Mouse (Mus musculus): Measurements from ENCODE around the gene Rnf212b. TPM values are rescaled to one million over a fixed set of nuclear protein-coding genes. Genes with fewer than 3 reads are reported as not detected.

The Rnf212b gene
- total and polyA plus RNA-seq, 3 experiments, result not detected

DNA sequence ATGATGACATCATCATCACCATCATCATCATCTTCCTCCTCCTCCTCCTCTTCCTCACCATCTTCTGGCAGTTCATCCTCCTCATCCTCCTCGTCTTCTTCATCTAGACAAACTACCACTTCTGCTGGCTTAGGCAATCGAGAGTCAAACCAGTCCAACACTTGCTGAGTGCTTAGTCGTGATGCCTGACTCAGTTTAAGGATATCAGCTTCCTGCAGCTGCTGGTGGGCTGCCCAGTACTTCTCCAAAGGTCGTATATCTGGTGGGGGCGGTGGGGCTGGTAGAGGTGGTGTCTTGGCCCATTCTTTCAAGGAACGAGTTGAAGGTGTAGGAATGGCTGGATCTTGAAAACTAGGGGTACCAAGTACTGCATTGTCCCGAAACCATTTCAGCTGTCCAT lies 42.8 kb downstream of the Rnf212b start:
- in situ Hi-C loops (cut with MboI; ENCODE audit: low pct_ligation_motif_present, low pct_unique_long_range_greater_than_20kb, low sequenced_read_pairs) (loop anchor here (10.0 kb wide), 1 partner anchor 158 kb away; the partner anchor contains the start of gene Ngdn), dilution Hi-C loops (cut with MboI; ENCODE audit: extremely low pct_ligation_motif_present, extremely low pct_unique_long_range_greater_than_20kb, low sequenced_read_pairs) (no loop called here)
- TF ChIP-seq MYC (IDR thresholded peaks at IDR 0.05; ENCODE audit: low read depth, low read length) (no peak), MAZ (IDR thresholded peaks at IDR 0.05; ENCODE audit: low read depth, low read length) (no peak), ZKSCAN1 (IDR thresholded peaks at IDR 0.05; ENCODE audit: borderline replicate concordance, low read depth, low read length) (no peak), TBP (conservative IDR thresholded peaks at IDR 0.05; ENCODE audit: low read depth, low read length) (no peak), SIN3A (IDR thresholded peaks at IDR 0.05; ENCODE audit: low read length) (no peak), GABPA (IDR thresholded peaks at IDR 0.05; ENCODE audit: insufficient replicate concordance, low read depth, low read length) (no peak), ZC3H11A (IDR thresholded peaks at IDR 0.05; ENCODE audit: low read depth, low read length) (no peak)
- H3K9ac ChIP-seq (ENCODE audit: insufficient read depth, low read depth), result no peak overlapping the region
- peaks cover 0 to 11% of the 10 kb centered on the region in 2 experiments for H3K36me3 ChIP-seq (replicated peaks in 1 of 2; ENCODE audit: control insufficient read depth in 1 of 2, insufficient read depth in 1 of 2, low read length in 1 of 2)
- no peaks in the 10 kb centered on the region for H3K27me3 ChIP-seq (replicated peaks)
- no peak overlapping the region for H3K4me3 ChIP-seq (replicated peaks in 1 of 3; ENCODE audit: low read depth in 2 of 3, low read length in 2 of 3, poor library complexity in 1 of 3)
- H3K4me2 ChIP-seq (ENCODE audit: insufficient read depth, low read depth, poor library complexity, severe bottlenecking), result no peak overlapping the region
- H3K4me1 ChIP-seq (ENCODE audit: control insufficient read depth in 1 of 2, insufficient read depth in 2 of 2), result peaks cover 0 to 8% of the 10 kb centered on the region in 2 experiments; a peak in 2 of 4 replicates
- DNase-seq (ENCODE audit: extremely low read depth), result no peak
- no peaks in the 10 kb centered on the region for H3K9me3 ChIP-seq (replicated peaks; ENCODE audit: low read length)
- no peak overlapping the region for H3K27ac ChIP-seq (ENCODE audit: insufficient read depth, low read depth)
- H3K79me2 ChIP-seq (replicated peaks; ENCODE audit: control insufficient read depth, extremely low read depth, insufficient read depth, poor library complexity, severe bottlenecking), result no peaks in the 10 kb centered on the region

DNA sequence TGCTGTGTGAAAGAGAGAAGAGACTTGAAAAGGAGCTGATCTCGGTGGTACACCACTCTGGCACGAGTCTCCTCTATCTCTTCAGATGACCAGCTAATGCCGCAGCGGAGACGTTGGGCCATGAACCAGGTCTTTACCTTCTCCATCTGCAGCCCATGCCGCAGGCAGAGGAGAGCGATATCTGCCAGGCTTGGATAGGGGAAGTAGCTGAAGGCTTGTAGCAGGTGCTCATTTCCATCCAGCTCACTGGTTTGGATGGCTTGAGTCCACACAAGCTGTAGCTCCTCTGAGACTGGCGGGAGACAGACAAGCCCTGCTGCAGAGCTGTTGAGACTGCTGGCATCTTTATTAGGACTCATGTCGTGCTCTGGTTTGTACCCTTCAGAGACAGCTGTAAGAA lies 44.0 kb downstream of the Rnf212b start:
- TF ChIP-seq POLR2AphosphoS2 (IDR thresholded peaks at IDR 0.05; ENCODE audit: low read depth, low read length), result no peak
- TF ChIP-seq GABPA (IDR thresholded peaks at IDR 0.05; ENCODE audit: insufficient replicate concordance, low read depth, low read length), result no peak
- no peak for TF ChIP-seq TCF12 (IDR thresholded peaks at IDR 0.05; ENCODE audit: low read depth, low read length)
- no peak for TF ChIP-seq NELFE (IDR thresholded peaks at IDR 0.05; ENCODE audit: low read depth, low read length)
- TF ChIP-seq ZKSCAN1 (IDR thresholded peaks at IDR 0.05; ENCODE audit: borderline replicate concordance, low read depth, low read length), result no peak
- no peak for TF ChIP-seq MAX (IDR thresholded peaks at IDR 0.05; ENCODE audit: low read length)
- TF ChIP-seq ELF1 (IDR thresholded peaks at IDR 0.05; ENCODE audit: low read depth, low read length), result no peak
- TF ChIP-seq JUN (IDR thresholded peaks at IDR 0.05; ENCODE audit: insufficient read depth, low read depth, low read length), result no peak
- no peak for TF ChIP-seq UBTF (IDR thresholded peaks at IDR 0.05; ENCODE audit: low read depth, low read length)
- TF ChIP-seq ETS1 (conservative IDR thresholded peaks at IDR 0.05; ENCODE audit: low read depth, low read length), result no peak
- no peak for TF ChIP-seq PAX5 (IDR thresholded peaks at IDR 0.05; ENCODE audit: low read length)
- TF ChIP-seq KAT2A (IDR thresholded peaks at IDR 0.05; ENCODE audit: insufficient replicate concordance, low read length), result no peak
- TF ChIP-seq HCFC1 (IDR thresholded peaks at IDR 0.05; ENCODE audit: low read depth, low read length), result no peak
- TF ChIP-seq SMC3 (IDR thresholded peaks at IDR 0.05; ENCODE audit: low read depth, low read length), result no peak
- in situ Hi-C loops (cut with MboI; ENCODE audit: low pct_ligation_motif_present, low pct_unique_long_range_greater_than_20kb, low sequenced_read_pairs), result loop anchor here (10.0 kb wide), 1 partner anchor 157 kb away; the partner anchor contains the start of gene Ngdn
- Histone ChIP-seq H3K9ac (ENCODE audit: insufficient read depth, low read depth) (no peak overlapping the region), H3K4me3 (replicated peaks in 1 of 3; ENCODE audit: low read depth in 2 of 3, low read length in 2 of 3, poor library complexity in 1 of 3) (no peak overlapping the region), H3K27me3 (replicated peaks) (no peaks in the 10 kb centered on the region), H3K4me2 (ENCODE audit: insufficient read depth, low read depth, poor library complexity, severe bottlenecking) (no peak overlapping the region), H3K27ac (ENCODE audit: insufficient read depth, low read depth) (no peak overlapping the region), H3K79me2 (replicated peaks; ENCODE audit: control insufficient read depth, extremely low read depth, insufficient read depth, poor library complexity, severe bottlenecking) (no peaks in the 10 kb centered on the region), H3K4me1 (ENCODE audit: control insufficient read depth in 1 of 2, insufficient read depth in 2 of 2) (peaks cover 0 to 8% of the 10 kb centered on the region in 2 experiments; a peak in 2 of 4 replicates), H3K9me3 (replicated peaks; ENCODE audit: low read length) (no peaks in the 10 kb centered on the region), H3K36me3 (replicated peaks in 1 of 2; ENCODE audit: control insufficient read depth in 1 of 2, insufficient read depth in 1 of 2, low read length in 1 of 2) (peaks cover 0 to 11% of the 10 kb centered on the region in 2 experiments)
- dilution Hi-C loops (cut with MboI; ENCODE audit: extremely low pct_ligation_motif_present, extremely low pct_unique_long_range_greater_than_20kb, low sequenced_read_pairs), result no loop called here
- no peak for DNase-seq (ENCODE audit: extremely low read depth)

All from CH12.LX (cell line).